In genomic region chr1:121430938-121431928, GRCm38 (mm10) we compare ENCODE assay signal across 8 mouse cellular contexts. TPM values are rescaled to one million over a fixed set of nuclear protein-coding genes. Genes with fewer than 3 reads are reported as not detected.
DNase-seq lines count a peak whose midpoint lies in the region; ATAC-seq lines count a peak whose summit lies in the region.

TSS of gene Ccdc93 (plus strand) at chr1:121431049.

- peak; percentile 98 for DNase-seq in CD4-positive, CD25-positive, alpha-beta regulatory T cell, adult 2 months (ENCODE audit: low read depth, low spot score)
- peak; percentile 10 for DNase-seq in fat pad, adult 2 months (ENCODE audit: extremely low read depth, low read depth, low spot score)
- peak; percentile 99 for DNase-seq in kidney, postnatal 10 days
- DNase-seq in natural killer cell, adult 2 months (ENCODE audit: low spot score in 2 of 2) = peak; percentile 98 to 99

- ATAC-seq in heart, embryonic 13.5 days (ENCODE audit: extremely low read depth, insufficient number of reproducible peaks, low FRiP score, low TSS enrichment) = peak; percentile 76
- ATAC-seq in liver, embryonic 12.5 days = peak; percentile 94
- ATAC-seq in stomach, embryonic 15.5 days (ENCODE audit: insufficient read depth, low FRiP score, low read depth) = peak; percentile 93

- H3K4me2 ChIP-seq in heart, embryonic 13.5 days = peak within 1 kb of the TSS; percentile 86
- peak within 1 kb of the TSS; percentile 98 for H3K4me2 ChIP-seq in liver, embryonic 12.5 days
- H3K4me2 ChIP-seq in stomach, embryonic 15.5 days = peak within 1 kb of the TSS; percentile 96

- peak within 1 kb of the TSS; percentile 91 for H3K4me3 ChIP-seq in brown adipose tissue, adult 24 weeks (ENCODE audit: insufficient read depth, low read depth, low read length)
- peak within 1 kb of the TSS; percentile 72 for H3K4me3 ChIP-seq in heart, embryonic 13.5 days
- peak within 1 kb of the TSS; percentile 79 for H3K4me3 ChIP-seq in liver, embryonic 12.5 days
- H3K4me3 ChIP-seq in stomach, embryonic 15.5 days (replicated peaks) = peak within 1 kb of the TSS; percentile 90

- H3K4me1 ChIP-seq in brown adipose tissue, adult 24 weeks (ENCODE audit: control insufficient read depth, insufficient read depth, insufficient read length, low read length) = no peaks in the 10 kb centered on the region; the same call in 1 of the 2 replicates
- H3K4me1 ChIP-seq in heart, embryonic 13.5 days = peaks cover 15% of the 10 kb centered on the region
- peaks cover 11% of the 10 kb centered on the region for H3K4me1 ChIP-seq in liver, embryonic 12.5 days
- H3K4me1 ChIP-seq in stomach, embryonic 15.5 days = peaks cover 7% of the 10 kb centered on the region

- H3K9me3 ChIP-seq in heart, embryonic 13.5 days = no peaks in the 10 kb centered on the region
- H3K9me3 ChIP-seq in liver, embryonic 12.5 days (replicated peaks) = no peaks in the 10 kb centered on the region
- H3K9me3 ChIP-seq in stomach, embryonic 15.5 days = no peaks in the 10 kb centered on the region

- H3K9ac ChIP-seq in heart, embryonic 13.5 days = peak within 1 kb of the TSS; percentile 87
- H3K9ac ChIP-seq in liver, embryonic 12.5 days = peak within 1 kb of the TSS; percentile 86
- peak within 1 kb of the TSS; percentile 84 for H3K9ac ChIP-seq in stomach, embryonic 15.5 days

- H3K27me3 ChIP-seq in heart, embryonic 13.5 days (replicated peaks) = no peaks in the 10 kb centered on the region
- H3K27me3 ChIP-seq in liver, embryonic 12.5 days (replicated peaks) = no peaks in the 10 kb centered on the region
- no peaks in the 10 kb centered on the region for H3K27me3 ChIP-seq in stomach, embryonic 15.5 days (replicated peaks)

- peaks cover 12% of the 10 kb centered on the region for H3K36me3 ChIP-seq in heart, embryonic 13.5 days
- peaks cover 12% of the 10 kb centered on the region for H3K36me3 ChIP-seq in liver, embryonic 12.5 days
- H3K36me3 ChIP-seq in stomach, embryonic 15.5 days = peaks cover 4% of the 10 kb centered on the region; the same call in 1 of the 2 replicates

- H3K27ac ChIP-seq in brown adipose tissue, adult 24 weeks (replicated peaks; ENCODE audit: low read depth, low read length) = peak within 1 kb of the TSS; percentile 56
- H3K27ac ChIP-seq in heart, embryonic 13.5 days (replicated peaks) = peak within 1 kb of the TSS; percentile 58
- H3K27ac ChIP-seq in liver, embryonic 12.5 days = peak within 1 kb of the TSS; percentile 65
- no peak within 1 kb of the TSS; the same call in 1 of the 2 replicates for H3K27ac ChIP-seq in stomach, embryonic 15.5 days

- WGBS in heart, embryonic 13.5 days = 0% methylated on average over 47 of the region's 47 CpGs
- WGBS in liver, embryonic 12.5 days (ENCODE audit: insufficient replicate concordance) = under 1% methylated on average over 47 of the region's 47 CpGs
- under 1% methylated on average over 47 of the region's 47 CpGs for WGBS in stomach, embryonic 15.5 days

RNA-seq across cellular contexts. Expression of gene Ccdc93, which starts in this region (rescaled TPM):
- polyA plus RNA-seq in brown adipose tissue, adult 24 weeks (2012; ENCODE audit: insufficient read depth, insufficient read length, missing spikeins) = 4.5 and 5.0 TPM in 2 replicates
- polyA plus RNA-seq in heart, embryonic 13.5 days (2015; fragmentation: Nextera tagmentation; extraction: Ambion mirVana) = 6.3 and 8.0 TPM in 2 replicates
- 5.7 and 6.1 TPM in 2 replicates for polyA plus RNA-seq in liver, embryonic 12.5 days (2016; fragmentation: Nextera tagmentation; extraction: Ambion mirVana)
- 9.9 and 12.8 TPM in 2 replicates for polyA plus RNA-seq in stomach, embryonic 15.5 days (2015; fragmentation: Nextera tagmentation; extraction: Ambion mirVana)

Comparison
In these comparisons a context has a peak if more than half of its experiments do, and no peak if none do; other contexts are left out.
1. DNase-seq: peak in every context shown above with its lines; median percentile 99 in kidney, postnatal 10 days; 98 in natural killer cell, adult 2 months; 98 in CD4-positive, CD25-positive, alpha-beta regulatory T cell, adult 2 months; 10 in fat pad, adult 2 months.